Mouse (Mus musculus): Measurements from ENCODE around the gene Tssk3. TPM values are rescaled to one million over a fixed set of nuclear protein-coding genes. Genes with fewer than 3 reads are reported as not detected.

Tssk3 gene
- polyA plus RNA-seq, 1 experiment from 2014 or later = not detected

Other genes with a start within 250 kb of the Tssk3 start
- 3.3 and 3.9 TPM in 2 replicates for gene C77080, start 229.6 kb downstream of the Tssk3 start, polyA plus RNA-seq (2016; fragmentation: Nextera tagmentation; extraction: Ambion mirVana)
- 0.41 and 0.50 TPM in 2 replicates for gene Sync, start 203.4 kb downstream of the Tssk3 start, polyA plus RNA-seq (2016; fragmentation: Nextera tagmentation; extraction: Ambion mirVana)
- gene Rbbp4, start 155.7 kb downstream of the Tssk3 start, polyA plus RNA-seq (2016; fragmentation: Nextera tagmentation; extraction: Ambion mirVana) = 546 and 553 TPM in 2 replicates
- gene Zbtb8os, start 155.3 kb downstream of the Tssk3 start, polyA plus RNA-seq (2016; fragmentation: Nextera tagmentation; extraction: Ambion mirVana) = 46.5 and 55.4 TPM in 2 replicates
- 5.8 and 6.0 TPM in 2 replicates for gene Zbtb8a, start 112.9 kb downstream of the Tssk3 start, polyA plus RNA-seq (2016; fragmentation: Nextera tagmentation; extraction: Ambion mirVana)
- 1.4 and 2.2 TPM in 2 replicates for gene Zbtb8b, start 50.2 kb downstream of the Tssk3 start, polyA plus RNA-seq (2016; fragmentation: Nextera tagmentation; extraction: Ambion mirVana)
- 18.0 and 19.5 TPM in 2 replicates for gene Bsdc1, start 29.4 kb downstream of the Tssk3 start, polyA plus RNA-seq (2016; fragmentation: Nextera tagmentation; extraction: Ambion mirVana)
- not detected in 2 replicates for gene Fam229a, start 168 bp upstream of the Tssk3 start, polyA plus RNA-seq (2016; fragmentation: Nextera tagmentation; extraction: Ambion mirVana)
- gene Marcksl1, start 22.6 kb upstream of the Tssk3 start, polyA plus RNA-seq (2016; fragmentation: Nextera tagmentation; extraction: Ambion mirVana) = 1,441 and 1,446 TPM in 2 replicates
- 294 and 319 TPM in 2 replicates for gene Hdac1, start 51.7 kb upstream of the Tssk3 start, polyA plus RNA-seq (2016; fragmentation: Nextera tagmentation; extraction: Ambion mirVana)
- gene Lck, start 82.6 kb upstream of the Tssk3 start, polyA plus RNA-seq (2016; fragmentation: Nextera tagmentation; extraction: Ambion mirVana) = 13.9 and 15.7 TPM in 2 replicates
- gene Fam167b, start 87.5 kb upstream of the Tssk3 start, polyA plus RNA-seq (2016; fragmentation: Nextera tagmentation; extraction: Ambion mirVana) = 1.2 TPM in 2 replicates
- gene Eif3i, start 109.6 kb upstream of the Tssk3 start, polyA plus RNA-seq (2016; fragmentation: Nextera tagmentation; extraction: Ambion mirVana) = 298 and 315 TPM in 2 replicates
- gene Tmem234, start 109.6 kb upstream of the Tssk3 start, polyA plus RNA-seq (2016; fragmentation: Nextera tagmentation; extraction: Ambion mirVana) = 224 and 227 TPM in 2 replicates
- gene Dcdc2b, start 123.2 kb upstream of the Tssk3 start, polyA plus RNA-seq (2016; fragmentation: Nextera tagmentation; extraction: Ambion mirVana) = 2.0 and 2.2 TPM in 2 replicates
- 30.4 and 34.8 TPM in 2 replicates for gene Iqcc, start 128.1 kb upstream of the Tssk3 start, polyA plus RNA-seq (2016; fragmentation: Nextera tagmentation; extraction: Ambion mirVana)
- gene Ccdc28b, start 132.9 kb upstream of the Tssk3 start, polyA plus RNA-seq (2016; fragmentation: Nextera tagmentation; extraction: Ambion mirVana) = 43.9 and 47.1 TPM in 2 replicates
- gene Txlna, start 150.0 kb upstream of the Tssk3 start, polyA plus RNA-seq (2016; fragmentation: Nextera tagmentation; extraction: Ambion mirVana) = 114 and 118 TPM in 2 replicates
- 14.0 and 15.1 TPM in 2 replicates for gene Kpna6, start 181.7 kb upstream of the Tssk3 start, polyA plus RNA-seq (2016; fragmentation: Nextera tagmentation; extraction: Ambion mirVana)
- 15.7 and 20.0 TPM in 2 replicates for gene Tmem39b, start 205.8 kb upstream of the Tssk3 start, polyA plus RNA-seq (2016; fragmentation: Nextera tagmentation; extraction: Ambion mirVana)

All from forebrain, embryonic 10.5 days (tissue).